Mouse (Mus musculus): ENCODE results near the gene Neurl3.

Gene Neurl3

DNA sequence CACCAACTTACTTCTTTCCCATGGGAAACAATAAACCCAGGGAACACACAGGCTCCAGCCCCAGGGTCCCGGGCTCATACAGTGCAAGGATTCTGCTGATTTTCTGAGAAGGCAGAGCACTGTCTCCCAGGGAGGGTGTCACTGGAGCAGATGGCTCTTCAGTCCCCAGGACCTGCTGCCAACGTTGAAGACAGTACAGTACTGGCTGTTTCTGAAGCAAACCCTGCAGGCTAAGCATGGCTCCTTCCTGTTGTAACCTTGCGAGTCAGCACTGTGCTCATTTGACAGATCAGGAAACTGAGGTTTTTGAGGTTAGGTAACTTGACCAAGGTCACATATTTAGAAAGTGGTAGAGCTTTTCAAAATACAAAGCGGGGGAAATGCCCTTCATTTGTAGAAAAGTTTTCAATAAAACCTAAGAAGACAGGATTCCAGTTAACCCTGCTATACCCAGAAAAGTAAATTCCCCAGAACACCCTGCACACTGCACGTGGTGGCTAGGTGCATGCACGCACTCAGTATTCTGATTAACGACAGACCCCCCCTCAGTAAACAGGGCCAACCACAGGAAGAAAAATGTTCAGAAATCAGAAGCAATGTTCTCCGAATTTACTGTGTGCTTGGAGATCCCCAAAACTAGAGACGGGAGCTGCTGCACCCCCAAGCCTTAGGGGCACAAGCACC lies 22.1 kb upstream of the Neurl3 start:
- DNase-seq (ENCODE audit: low spot score) = no peak

DNA sequence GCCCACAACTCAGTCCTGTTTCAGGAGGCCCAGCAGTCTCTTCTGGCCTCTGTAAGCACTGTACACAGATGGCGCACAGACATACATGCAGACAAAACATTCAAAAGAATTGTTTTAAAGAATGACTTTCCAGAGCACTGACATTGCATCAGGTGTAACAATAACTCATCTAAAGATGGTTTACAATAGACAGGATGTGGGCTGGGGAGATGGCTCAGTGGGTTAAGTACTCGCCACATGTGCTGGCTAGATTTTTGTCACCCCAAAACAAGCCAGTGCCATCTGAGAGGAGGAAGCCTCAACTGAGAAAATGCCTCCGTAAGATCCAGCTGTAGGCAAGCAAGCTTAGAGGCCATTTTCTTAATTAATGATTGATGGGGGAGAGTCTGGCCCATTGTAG lies 19.9 kb upstream of the Neurl3 start:
- DNase-seq (ENCODE audit: low spot score) = no peak

DNA sequence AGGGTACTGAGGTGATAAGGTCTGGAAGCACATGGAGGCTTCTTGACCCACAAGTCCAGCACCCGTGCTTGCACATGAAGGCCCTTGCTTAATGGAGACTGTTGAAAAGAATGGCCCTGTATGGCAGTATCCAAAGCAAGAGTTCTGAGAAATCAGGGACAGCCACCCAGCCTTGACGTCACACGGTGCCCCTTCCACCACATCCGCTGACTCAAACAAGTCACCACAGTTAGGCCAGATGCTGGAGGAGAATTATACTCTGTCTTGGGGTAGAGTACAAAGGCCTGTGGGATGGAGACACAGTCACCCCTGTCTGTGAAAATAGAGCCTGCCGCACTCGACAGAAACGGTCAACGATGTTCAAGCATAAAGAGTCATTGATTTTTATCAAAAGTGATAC lies 19.0 kb upstream of the Neurl3 start:
- DNase-seq (ENCODE audit: low spot score) = no peak

DNA sequence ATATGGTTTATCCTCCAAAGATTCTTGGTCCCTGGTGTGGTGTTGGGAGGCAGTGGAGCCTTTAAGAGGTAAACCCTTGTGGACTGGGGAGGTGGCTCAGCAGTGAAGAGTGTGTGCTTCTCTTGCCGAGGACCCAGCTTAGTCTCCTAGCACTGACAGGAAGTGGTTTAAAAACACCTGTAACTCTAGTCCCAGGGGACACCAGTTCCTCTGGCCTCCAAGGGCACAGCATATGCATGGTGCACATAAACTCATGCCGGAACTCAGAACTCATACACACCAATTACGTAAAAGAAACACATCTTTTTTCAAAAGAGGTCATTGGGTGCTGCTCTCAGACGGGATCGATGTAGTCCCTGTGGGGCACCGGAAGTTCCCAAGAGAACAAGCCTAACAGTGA lies 7.4 kb upstream of the Neurl3 start:
- DNase-seq (ENCODE audit: low spot score) = no peak

DNA sequence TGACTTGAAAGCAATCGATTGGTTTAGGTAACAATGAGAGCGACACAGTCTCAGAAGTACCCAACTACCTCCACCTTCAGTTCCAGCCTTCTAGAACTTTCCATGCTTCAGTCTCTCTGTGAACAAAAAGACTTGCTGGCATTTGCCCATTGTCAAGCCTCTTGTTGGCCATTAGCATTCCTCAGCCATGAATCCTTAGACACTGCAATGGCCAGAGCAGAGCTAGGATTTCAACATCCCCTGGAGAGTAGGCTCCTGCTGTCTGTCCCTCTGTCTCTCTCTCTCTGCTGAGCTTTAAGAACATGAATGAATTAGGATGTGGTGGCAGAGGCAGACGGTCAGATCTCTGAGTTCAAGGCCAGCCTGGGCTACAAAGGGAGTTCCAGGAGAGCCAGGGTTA lies 6.5 kb upstream of the Neurl3 start:
- no peak for DNase-seq (ENCODE audit: low spot score)

DNA sequence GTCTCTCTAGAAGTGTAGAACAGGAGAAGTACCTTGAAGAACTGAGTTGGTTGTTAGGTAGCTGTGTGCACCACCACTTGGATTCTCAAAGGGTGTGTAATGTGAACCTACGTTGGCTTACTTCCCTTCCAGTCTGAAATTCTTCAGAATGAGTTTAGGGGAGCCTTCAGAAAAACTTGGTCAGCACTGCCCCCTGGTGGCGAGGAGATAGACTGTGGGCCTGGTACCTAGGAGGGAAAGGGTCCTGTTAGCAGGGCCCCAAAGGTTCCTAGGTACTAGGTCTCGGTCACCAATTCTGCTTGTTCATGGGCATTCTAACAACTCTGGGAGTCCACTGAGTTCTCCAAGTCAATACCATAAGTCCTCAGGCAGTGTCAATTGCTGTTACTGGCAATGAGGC lies 4.7 kb upstream of the Neurl3 start:
- DNase-seq (ENCODE audit: low spot score) = peak; percentile 72

DNA sequence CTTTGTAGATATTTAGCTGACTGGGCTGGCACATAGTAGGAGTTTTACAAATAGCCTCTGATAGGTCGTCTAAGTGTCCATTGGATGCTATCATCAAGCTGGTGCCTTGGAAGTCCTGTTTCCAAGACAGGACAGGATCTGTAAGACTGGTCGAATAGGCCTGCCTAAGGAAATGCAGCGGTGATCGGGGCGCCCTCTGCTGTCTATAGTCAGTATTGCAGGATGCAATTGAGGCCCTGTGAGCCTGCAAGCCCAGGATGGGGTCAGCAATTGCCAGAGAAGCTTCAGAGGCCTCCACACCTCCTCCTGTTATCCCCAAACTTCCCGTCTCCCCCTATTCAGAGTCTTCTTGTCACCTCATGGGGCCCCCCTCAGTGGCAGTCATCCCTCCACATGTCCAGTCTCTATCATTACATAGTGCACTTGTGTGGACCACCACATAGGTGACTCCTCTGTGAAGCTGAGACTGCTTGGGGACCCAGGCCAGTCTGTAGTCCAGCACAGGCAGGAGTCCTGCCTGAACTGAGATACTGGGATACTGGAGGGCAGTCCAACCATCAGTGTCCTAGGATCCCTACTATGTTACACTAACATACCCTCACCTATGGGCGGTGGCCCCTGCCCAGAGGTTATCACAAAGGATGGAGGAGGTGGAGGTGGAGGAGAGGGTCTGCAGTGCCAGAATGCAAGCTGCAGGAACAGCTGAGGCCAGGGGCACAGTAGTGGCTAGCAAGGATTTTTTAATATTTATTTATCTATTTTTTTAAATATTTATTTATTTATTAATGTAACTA lies 3.0 kb upstream of the Neurl3 start:
- peak; percentile 72 for DNase-seq (ENCODE audit: low spot score)

DNA sequence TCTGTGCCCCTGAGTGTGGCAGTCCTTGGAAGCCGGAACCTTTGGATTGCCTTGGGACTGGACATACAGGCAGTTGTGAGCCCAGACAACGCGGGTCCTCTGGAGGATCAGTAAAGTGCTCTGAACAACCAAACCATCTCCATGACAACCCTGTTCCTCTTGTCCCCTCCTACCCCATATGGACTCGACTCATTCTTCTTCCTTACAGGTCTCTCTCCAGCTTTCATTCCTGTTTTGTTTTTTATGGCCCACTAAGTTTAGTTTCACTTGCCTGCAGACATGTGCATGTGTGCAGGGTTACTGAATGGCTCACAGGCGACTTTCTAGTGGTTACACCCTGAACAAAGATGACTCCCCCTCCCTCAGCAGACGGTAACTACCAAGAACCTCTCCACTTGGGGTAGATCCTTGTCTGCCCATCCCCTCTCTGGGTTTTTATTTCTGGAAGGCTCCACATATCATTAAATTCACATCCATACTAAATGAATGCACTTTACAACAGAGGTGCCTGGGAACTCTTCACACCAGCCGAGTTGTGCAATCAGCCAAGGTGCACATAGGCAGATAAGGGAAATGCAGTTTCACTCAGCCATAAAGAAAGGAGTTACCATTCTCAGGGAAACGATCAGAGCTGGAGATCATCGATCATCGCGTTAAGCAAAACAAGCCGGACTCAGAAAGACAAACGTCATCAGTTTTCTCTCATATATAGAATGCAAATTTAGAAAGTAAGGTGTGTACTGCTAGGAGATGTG lies 1.3 kb upstream of the Neurl3 start:
- DNase-seq (ENCODE audit: low spot score) = no peak

DNA sequence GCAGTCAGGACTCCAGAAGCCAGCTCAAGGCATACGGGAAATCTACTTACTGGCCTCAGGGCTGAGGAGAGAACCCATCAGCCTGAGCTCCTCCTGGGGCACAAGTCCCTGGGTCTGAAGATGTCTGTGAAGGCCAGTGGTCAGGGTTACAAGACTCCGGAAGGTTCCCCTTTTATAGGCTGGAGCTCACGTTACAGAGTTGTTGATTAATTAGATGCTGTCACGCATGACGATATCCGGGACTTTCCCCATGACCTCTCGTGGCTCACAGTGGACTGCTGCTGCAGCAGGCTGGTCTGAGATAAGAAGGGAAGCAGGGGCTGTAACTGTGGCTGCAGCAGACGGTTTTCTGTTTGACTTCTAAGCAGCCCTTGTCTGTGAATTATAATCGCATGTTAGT lies 1.2 kb downstream of the Neurl3 start:
- DNase-seq (ENCODE audit: low spot score) = peak; percentile 30

DNA sequence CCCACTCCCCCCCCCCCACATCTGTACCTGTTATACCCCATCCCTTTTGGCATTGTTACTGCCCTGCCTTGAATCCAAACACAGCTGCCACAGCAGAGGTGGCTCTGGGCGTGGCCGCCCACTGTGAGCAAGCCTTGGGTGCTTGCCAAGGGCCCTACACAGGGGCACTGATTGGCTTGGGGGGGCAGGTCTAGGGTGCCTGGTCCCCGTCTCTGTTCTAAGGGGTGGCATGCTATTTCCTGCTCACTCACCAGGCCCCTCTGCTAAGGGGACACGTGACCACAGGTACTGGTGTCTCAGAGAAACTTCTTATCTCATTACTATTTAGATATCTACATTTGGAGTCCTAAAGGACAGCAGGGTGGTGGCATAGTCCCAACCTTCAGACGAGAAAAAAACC lies 1.9 kb downstream of the Neurl3 start:
- no peak for DNase-seq (ENCODE audit: low spot score)

DNA sequence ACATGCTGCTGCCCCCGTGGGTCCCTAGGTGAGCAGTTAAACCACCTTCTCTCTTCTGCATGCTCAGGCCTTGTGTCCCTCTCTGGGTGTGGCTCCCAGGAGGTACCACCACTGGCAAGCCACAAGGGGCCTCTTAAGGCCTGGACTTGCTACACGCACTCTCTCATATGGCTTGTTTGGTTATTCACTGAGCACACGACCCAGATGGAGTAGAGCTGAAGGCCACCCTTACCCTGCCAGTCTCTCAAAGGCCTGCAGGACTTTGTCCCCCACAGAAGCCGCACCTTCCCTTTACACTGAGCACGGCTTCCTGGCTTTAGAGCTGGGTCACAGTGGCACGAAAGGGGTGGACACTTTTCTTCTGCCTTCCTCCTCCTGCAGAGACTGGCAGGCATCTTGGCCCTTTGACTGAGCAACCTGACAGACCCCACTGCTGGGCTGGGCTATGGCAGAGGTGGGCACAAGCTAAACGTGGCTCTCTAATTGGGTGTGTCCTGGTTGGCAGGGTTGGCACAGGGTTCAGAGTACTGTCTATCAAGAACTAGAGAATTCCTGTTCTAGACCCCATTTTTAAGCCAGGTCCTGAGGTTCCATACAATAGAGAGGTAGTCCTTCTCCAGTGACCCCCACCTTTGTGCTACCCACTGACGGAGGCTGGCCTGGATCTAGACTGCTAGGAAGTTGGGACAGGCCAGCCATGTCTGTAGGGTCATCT lies 2.8 kb downstream of the Neurl3 start:
- no peak for DNase-seq (ENCODE audit: low spot score)

DNA sequence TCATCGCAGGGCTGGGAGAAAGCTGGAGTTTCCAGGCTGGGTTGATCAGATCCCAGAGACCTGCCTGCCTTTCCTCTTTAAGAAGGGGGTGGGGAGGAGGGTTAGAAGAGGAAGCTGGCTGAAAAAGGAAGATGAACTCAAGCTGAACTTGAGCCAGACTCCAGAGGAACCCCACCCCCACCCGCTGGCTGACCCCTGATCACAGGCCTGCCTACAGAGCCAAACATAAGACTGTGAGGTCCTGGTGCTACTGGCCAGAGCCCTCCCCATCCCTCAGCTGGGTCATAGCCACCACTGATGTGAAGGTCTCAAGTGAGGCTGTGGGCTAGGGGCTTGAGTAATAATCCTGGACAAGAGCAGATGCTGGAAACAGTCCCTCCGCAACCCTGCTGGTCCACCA lies 3.8 kb downstream of the Neurl3 start:
- DNase-seq (ENCODE audit: low spot score) = no peak

DNA sequence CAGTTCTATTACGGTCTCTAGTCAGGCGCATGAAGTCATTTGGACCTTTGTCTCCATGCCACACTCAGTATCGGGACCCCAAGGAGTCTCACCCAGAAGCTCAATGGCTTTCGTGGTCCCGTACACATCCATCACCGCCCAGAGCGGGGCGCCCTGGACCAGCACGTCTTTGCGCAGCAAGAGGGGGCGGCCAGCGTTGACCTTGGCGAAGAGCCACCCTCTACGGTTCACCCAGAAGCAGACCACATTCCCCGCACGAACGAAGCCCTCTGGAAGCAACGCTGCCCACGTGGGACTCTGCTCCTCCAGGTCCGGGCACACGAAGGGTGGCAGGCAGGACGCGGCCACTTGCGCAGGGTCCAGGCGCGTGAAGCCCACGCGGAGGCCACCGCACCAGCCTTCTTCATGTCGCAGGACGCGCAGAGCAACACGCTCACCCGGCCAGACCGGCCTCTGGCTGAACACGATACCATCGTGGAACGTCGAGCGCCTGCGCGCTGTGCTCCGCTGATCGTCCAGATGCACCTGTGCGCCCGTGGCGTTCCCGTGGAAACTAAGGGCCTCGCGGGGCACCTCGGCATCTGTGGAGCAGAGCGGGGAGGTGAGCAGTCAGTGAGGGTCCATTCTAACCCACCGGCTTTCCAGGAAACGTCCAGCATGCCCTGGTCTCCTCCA lies 5.2 kb downstream of the Neurl3 start:
- DNase-seq (ENCODE audit: low spot score) = no peak

DNA sequence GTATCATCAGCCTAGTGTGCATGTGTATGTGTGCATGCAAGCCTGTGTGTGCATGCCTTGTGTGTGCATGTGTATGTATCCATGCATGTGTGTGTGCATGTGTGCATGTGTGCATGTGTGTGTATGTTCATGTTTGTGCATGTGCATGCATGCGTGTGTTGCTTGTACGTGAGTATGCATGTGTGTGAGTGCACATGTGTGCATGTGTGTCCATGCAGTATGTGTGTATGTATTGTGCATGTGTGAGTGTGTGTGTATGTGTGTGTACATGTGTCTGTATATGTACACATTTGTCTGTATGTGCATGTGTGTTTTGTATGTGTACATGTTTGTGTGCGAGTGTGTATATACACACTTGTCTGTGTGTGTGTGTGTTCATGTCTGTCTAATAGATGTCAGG lies 6.9 kb downstream of the Neurl3 start:
- no peak for DNase-seq (ENCODE audit: low spot score)

DNA sequence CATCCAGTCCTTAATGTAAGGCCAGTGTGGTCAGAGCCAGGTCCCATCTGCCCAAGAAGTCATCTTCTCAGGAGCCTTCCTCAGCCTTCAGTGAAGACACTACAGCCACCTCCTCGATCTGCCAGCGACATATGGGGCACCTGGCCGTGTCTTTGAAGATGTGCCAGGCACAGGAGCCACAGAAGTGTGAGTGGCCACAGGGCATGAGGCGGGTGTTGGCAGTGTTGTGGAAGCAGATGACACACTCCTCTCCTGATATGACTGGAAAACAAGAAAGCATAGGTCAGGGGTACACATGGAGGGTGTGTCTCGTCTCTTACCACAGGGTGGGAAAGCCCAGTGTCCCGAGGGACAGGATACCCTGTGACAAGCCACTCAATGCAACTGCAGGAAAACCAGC lies 8.2 kb downstream of the Neurl3 start:
- no peak for DNase-seq (ENCODE audit: low spot score)

DNA sequence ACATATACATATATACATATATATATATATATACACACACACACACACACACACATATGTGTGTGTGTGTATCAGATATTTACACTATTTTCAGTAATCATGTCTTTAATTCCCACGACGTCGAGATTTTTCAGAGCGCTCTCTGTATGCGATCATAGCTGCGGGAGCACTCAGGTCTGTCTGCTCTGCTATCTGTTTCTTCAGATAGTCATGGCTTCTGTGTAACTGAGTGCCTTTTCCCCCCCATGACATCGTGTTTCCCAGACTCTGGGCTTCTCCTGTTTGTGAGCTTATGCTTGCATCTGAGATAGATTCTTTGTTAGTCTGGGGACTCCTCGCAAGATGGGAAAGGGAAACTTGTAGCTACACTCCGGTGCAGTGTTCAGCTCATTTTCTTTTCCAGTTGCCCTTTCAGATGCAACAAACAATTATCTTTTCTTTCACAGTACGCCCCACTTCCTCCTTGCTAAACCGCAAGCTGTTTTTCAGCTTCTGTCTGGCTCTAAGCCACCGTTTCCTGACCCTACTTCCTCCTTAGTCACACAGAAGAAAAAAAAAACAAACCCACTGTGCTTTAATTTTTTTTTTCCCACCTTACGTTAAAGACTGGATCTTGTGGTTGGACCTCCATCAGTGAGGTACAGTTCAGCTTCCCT lies 10.5 kb downstream of the Neurl3 start:
- no peak for DNase-seq (ENCODE audit: low spot score)

DNA sequence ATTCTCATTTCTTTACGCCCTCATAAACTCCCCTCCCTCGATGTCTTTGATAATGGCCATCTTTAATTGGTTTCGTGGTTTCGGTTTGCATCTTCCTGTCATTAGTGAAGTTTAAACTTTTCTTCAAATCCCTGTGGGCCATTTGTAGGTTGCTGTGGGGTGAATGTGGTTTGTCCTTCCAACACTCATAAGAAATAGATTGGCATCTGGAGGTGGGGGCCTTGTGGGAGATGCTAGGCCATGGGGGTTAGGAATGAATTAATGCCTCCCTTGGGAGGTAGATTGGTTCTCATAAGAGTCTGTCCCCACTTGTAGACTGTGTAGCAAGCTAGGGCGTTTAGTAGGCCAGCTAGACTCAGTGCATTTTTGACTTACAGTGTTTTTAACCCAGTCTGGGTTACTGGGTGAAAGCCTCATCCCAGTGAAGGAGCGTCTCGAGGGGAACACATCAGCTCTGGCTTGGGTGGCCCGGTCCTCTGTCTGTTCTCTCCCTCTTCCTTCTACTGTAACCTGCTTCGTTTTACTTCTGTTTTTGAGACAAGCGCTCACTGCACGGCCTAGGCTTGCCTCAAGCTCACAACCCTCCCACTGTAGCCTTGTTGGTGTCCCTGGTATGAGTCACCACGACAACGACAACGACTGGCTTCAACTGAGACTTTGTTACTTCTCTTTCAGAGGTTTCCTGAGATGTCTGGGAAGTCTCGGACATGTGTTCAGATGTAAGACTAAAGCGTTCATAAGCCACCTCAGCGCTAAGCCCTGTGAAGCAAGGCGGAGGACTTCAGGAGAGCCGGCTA lies 12.6 kb downstream of the Neurl3 start:
- no peak for DNase-seq (ENCODE audit: low spot score)

DNA sequence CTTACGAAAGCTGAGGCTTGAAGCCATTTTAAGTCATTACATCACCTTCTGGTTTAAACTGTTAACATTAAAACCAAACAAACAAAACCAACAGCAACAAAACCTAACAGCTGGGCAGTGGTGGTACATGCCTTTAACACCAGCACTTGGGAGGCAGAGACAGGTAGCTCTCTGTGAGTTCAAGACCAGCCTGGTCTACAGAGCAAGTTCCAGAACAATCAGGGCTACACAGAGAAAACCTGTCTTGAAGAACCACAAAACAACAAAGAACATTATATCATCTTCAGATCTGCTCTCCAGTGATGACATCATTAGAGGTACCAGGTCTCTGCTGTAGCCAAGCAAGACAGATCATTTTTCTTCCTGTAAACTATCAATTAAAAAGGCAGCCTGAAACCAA lies 14.1 kb downstream of the Neurl3 start:
- DNase-seq (ENCODE audit: low spot score) = no peak

DNA sequence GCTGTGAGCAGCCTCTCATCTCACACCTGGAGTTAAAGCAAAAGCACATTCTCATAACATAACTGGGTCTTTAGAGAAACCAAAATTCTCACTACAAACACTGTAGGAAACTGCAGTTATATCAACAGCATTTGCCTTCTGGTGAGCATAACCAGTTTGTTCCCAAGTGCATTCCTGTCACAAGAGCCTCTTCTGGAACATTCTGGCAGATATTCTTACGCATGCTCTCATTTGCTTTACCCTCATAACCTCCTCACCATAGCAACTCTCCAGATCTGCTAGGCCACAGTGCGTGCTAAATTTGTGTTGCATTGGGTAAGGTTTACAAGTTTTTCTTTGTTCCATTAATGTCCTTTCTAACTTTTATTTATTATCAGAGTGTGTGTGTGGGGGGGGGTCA lies 15.2 kb downstream of the Neurl3 start:
- DNase-seq (ENCODE audit: low spot score) = no peak

DNA sequence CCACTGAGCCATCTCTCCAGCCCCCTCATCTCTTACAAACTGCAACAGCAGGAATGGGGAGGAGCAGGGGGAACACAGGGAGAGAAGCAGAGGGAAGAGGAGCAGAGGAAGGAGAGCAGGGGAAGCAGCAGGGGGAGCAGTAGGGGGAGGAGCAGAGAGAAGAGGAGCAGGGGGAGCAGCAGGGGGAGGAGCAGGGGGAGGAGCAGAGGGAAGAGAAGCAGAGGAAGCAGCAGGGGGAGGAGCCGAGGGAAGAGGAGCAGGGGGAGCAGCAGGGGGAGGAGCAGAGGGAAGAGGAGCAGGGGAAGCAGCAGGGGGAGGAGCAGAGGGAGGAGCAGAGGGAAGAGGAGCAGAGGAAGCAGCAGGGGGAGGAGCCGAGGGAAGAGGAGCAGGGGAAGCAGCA lies 15.8 kb downstream of the Neurl3 start:
- DNase-seq (ENCODE audit: low spot score) = no peak

DNA sequence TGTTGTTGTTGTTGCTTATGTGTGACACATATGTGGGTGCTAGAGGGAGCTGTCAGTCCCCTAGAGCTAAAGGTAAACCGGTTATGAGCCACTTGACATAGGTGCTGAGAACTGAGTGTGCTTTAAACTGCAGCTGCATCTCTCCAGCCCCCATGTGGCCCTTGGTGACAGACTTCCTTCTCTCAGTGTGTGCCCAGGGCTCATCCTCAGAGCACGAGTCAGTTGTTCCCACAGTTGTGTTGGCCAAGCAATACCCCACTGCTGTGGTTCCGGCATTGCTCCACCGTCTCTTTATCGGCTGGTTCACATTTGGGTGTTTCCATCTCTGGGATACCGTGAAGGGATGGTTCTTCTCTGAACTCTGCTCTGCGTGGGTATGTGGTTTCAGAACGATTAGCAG lies 17.2 kb downstream of the Neurl3 start:
- no peak for DNase-seq (ENCODE audit: low spot score)

All from ovary, postnatal 36 days (tissue).